In genomic region chr1:193295920-193296319, GRCm38 (mm10) we compare ENCODE assay signal across 18 mouse cellular contexts. TPM values are rescaled to one million over a fixed set of nuclear protein-coding genes. Genes with fewer than 3 reads are reported as not detected.
"Had no signal": no experiment of that assay in that cellular context is flagged by ENCODE, and none has a peak within 500 bp of the region (broad histone marks: within the 10 kb centered on the region; RNA-seq: fewer than 3 reads in every experiment).

No protein-coding gene starts in this region.

- H3K36me3 ChIP-seq: limb, embryonic 12.5 days; limb, embryonic 15.5 days; midbrain, embryonic 10.5 days; midbrain, embryonic 13.5 days had no signal

- ATAC-seq: midbrain, embryonic 13.5 days; midbrain, embryonic 16.5 days had no signal

- H3K27me3 ChIP-seq: limb, embryonic 12.5 days; limb, embryonic 15.5 days; midbrain, embryonic 13.5 days had no signal

- DNase-seq: kidney, adult 2 months; kidney, postnatal 14 days; kidney, postnatal 4 days; left cerebral cortex, postnatal 4 days; lung, embryonic 14.5 days; lung, postnatal 10 days; lung, postnatal 36 days; thymus, adult 2 months; thymus, postnatal 14 days; thymus, postnatal 4 days had no signal

- H3K4me3 ChIP-seq: limb, embryonic 12.5 days; limb, embryonic 15.5 days; megakaryocyte, embryonic 14.5 days; midbrain, embryonic 10.5 days; midbrain, embryonic 13.5 days had no signal

- H3K4me2 ChIP-seq: limb, embryonic 12.5 days; limb, embryonic 15.5 days; lung, embryonic 14.5 days; midbrain, embryonic 13.5 days had no signal

- H3K9me3 ChIP-seq: limb, embryonic 12.5 days; limb, embryonic 15.5 days; megakaryocyte, embryonic 14.5 days; midbrain, embryonic 10.5 days; midbrain, embryonic 13.5 days had no signal

- H3K4me1 ChIP-seq: limb, embryonic 12.5 days; limb, embryonic 15.5 days; megakaryocyte, embryonic 14.5 days; midbrain, embryonic 10.5 days; midbrain, embryonic 13.5 days had no signal

- H3K27ac ChIP-seq: limb, embryonic 12.5 days; limb, embryonic 15.5 days; midbrain, embryonic 10.5 days; midbrain, embryonic 13.5 days had no signal

- H3K9ac ChIP-seq: limb, embryonic 12.5 days; limb, embryonic 15.5 days; lung, embryonic 14.5 days; midbrain, embryonic 13.5 days had no signal

RNA-seq across cellular contexts. Expression of gene Hsd11b1, which starts 32.0 kb away (rescaled TPM):
- polyA plus RNA-seq: midbrain, embryonic 13.5 days; neural tube, embryonic 11.5 days; neural tube, embryonic 14.5 days had no signal
